Mouse (Mus musculus): ENCODE data around the gene Sec16a. TPM values are rescaled to one million over a fixed set of nuclear protein-coding genes. Genes with fewer than 3 reads are reported as not detected.

Gene Sec16a
- polyA plus RNA-seq, 2 experiments: 47.1 to 62.5 TPM

DNA sequence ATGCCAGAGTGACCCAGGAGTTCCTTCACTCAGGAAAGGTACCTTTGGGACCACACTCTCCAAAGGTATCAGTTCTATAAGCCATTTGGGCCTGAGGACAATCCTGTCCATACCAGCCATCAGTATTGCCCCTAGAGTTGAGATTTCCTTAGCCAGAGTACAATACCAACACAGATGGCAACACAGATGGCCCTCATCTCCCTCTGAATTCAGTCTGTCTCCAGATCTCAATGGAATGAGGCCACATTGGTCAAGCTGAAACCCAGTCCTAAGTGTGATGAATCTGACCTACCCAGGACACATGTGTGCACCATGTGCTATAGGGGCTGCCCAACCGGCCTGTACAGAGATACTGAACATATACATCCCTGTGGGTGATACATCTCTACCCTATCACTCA lies 42.8 kb downstream of the Sec16a start:
- H3K4me1 ChIP-seq (ENCODE audit: control insufficient read depth, insufficient read depth, low read length): peaks cover 6% of the 10 kb centered on the region
- no peak overlapping the region for H3K4me3 ChIP-seq (replicated peaks; ENCODE audit: low read length)
- 72% methylated on average over 1 of the region's 1 CpGs for WGBS
- no peak overlapping the region for H3K27ac ChIP-seq (replicated peaks; ENCODE audit: low read depth, low read length)
- TF ChIP-seq POLR2A (IDR thresholded peaks at IDR 0.05; ENCODE audit: borderline replicate concordance, extremely low read depth, insufficient read depth, insufficient read length): no peak
- no peaks in the 10 kb centered on the region for H3K27me3 ChIP-seq (ENCODE audit: control insufficient read depth, insufficient read depth, low read length)
- peaks cover 61% of the 10 kb centered on the region for H3K36me3 ChIP-seq (ENCODE audit: control insufficient read depth, insufficient read depth, low read length)
- DNase-seq (ENCODE audit: low spot score): no peak
- H3K9me3 ChIP-seq (ENCODE audit: control insufficient read depth, low read length): no peaks in the 10 kb centered on the region
- ATAC-seq (ENCODE audit: low FRiP score, low read depth): no peak
- H3K9ac ChIP-seq (ENCODE audit: low read depth, low read length, severe bottlenecking): no peak overlapping the region
- H3K4me2 ChIP-seq (replicated peaks; ENCODE audit: low read depth, low read length, severe bottlenecking): no peak overlapping the region

DNA sequence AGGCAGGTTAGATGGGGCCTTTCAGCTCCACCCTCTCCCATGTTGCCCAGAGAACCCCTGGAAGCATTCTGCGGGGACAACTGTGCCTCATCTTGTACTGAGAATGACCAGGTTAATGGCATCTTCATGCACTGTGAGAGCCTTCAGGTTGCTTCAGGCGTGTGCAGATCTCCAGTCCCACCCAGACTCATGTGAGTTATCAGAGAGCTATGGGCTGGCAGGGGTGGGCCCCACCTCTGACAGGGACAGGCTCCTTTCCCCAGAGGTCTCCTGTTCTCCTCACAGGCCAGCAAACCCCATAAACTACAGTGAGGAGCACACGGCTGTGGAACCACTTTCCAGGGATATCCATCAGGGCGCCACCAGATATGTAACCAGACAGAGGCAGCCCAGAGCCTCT lies 44.0 kb downstream of the Sec16a start:
- DNase-seq (ENCODE audit: low spot score) (no peak), ATAC-seq (ENCODE audit: low FRiP score, low read depth) (no peak)
- 90% methylated on average over 4 of the region's 4 CpGs for WGBS
- H3K27me3 ChIP-seq (ENCODE audit: control insufficient read depth, insufficient read depth, low read length): no peaks in the 10 kb centered on the region
- H3K9me3 ChIP-seq (ENCODE audit: control insufficient read depth, low read length): no peaks in the 10 kb centered on the region
- no peak overlapping the region for H3K9ac ChIP-seq (ENCODE audit: low read depth, low read length, severe bottlenecking)
- H3K27ac ChIP-seq (replicated peaks; ENCODE audit: low read depth, low read length): no peak overlapping the region
- no peaks in the 10 kb centered on the region for H3K4me1 ChIP-seq (ENCODE audit: control insufficient read depth, insufficient read depth, low read length)
- TF ChIP-seq POLR2A (IDR thresholded peaks at IDR 0.05; ENCODE audit: borderline replicate concordance, extremely low read depth, insufficient read depth, insufficient read length): no peak
- peaks cover 70% of the 10 kb centered on the region for H3K36me3 ChIP-seq (ENCODE audit: control insufficient read depth, insufficient read depth, low read length)
- H3K4me2 ChIP-seq (replicated peaks; ENCODE audit: low read depth, low read length, severe bottlenecking): no peak overlapping the region
- no peak overlapping the region for H3K4me3 ChIP-seq (replicated peaks; ENCODE audit: low read length)

DNA sequence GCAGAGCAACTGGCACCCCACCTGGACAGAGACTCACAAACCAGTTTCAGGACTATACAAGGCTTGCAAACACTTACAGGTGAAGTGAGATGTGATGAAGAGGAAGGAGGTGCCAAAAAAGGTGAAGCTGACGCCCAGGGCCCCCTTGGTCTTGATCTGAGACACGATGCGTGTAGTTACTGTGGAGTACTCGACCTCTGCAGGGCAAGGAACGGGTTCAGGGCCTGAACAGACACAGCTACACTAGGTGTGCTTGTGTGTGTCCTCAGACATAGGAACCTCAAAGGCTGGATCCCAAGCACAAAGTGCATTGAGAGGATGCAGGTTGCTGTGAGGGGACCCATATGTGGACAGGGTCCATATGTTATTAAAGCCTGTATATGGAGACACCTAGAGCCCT lies 44.7 kb downstream of the Sec16a start:
- no peaks in the 10 kb centered on the region for H3K27me3 ChIP-seq (ENCODE audit: control insufficient read depth, insufficient read depth, low read length)
- no peak overlapping the region for H3K27ac ChIP-seq (replicated peaks; ENCODE audit: low read depth, low read length)
- DNase-seq (ENCODE audit: low spot score) (no peak), ATAC-seq (ENCODE audit: low FRiP score, low read depth) (no peak)
- WGBS: 90% methylated on average over 5 of the region's 5 CpGs
- TF ChIP-seq POLR2A (IDR thresholded peaks at IDR 0.05; ENCODE audit: borderline replicate concordance, extremely low read depth, insufficient read depth, insufficient read length): no peak
- no peaks in the 10 kb centered on the region for H3K9me3 ChIP-seq (ENCODE audit: control insufficient read depth, low read length)
- no peak overlapping the region for H3K4me3 ChIP-seq (replicated peaks; ENCODE audit: low read length)
- H3K4me1 ChIP-seq (ENCODE audit: control insufficient read depth, insufficient read depth, low read length): no peaks in the 10 kb centered on the region
- H3K9ac ChIP-seq (ENCODE audit: low read depth, low read length, severe bottlenecking): no peak overlapping the region
- H3K4me2 ChIP-seq (replicated peaks; ENCODE audit: low read depth, low read length, severe bottlenecking): no peak overlapping the region
- peaks cover 76% of the 10 kb centered on the region for H3K36me3 ChIP-seq (ENCODE audit: control insufficient read depth, insufficient read depth, low read length)

DNA sequence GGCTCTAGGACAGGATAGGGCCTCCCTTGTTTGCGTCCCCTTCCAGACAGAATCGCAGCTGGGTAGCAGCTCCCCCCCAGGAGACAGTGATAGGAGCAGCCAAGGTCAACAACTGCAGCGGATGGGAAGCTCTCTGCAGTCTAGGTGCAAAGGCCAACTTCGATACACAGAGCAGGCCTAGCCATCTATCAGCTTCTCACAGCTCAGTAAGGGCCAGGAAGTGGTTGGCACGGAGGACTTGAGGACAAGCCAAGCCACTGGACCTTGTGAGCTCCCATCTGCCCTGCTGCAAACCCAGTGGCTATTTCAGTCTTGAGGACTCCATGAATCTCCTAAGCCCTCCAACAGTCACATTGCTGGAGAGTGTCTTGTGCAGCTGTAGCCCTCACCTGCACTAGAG lies 45.4 kb downstream of the Sec16a start:
- Histone ChIP-seq H3K27ac (replicated peaks; ENCODE audit: low read depth, low read length) (no peak overlapping the region), H3K36me3 (ENCODE audit: control insufficient read depth, insufficient read depth, low read length) (peaks cover 77% of the 10 kb centered on the region), H3K4me2 (replicated peaks; ENCODE audit: low read depth, low read length, severe bottlenecking) (no peak overlapping the region), H3K9me3 (ENCODE audit: control insufficient read depth, low read length) (no peaks in the 10 kb centered on the region), H3K4me1 (ENCODE audit: control insufficient read depth, insufficient read depth, low read length) (no peaks in the 10 kb centered on the region), H3K27me3 (ENCODE audit: control insufficient read depth, insufficient read depth, low read length) (no peaks in the 10 kb centered on the region), H3K4me3 (replicated peaks; ENCODE audit: low read length) (no peak overlapping the region), H3K9ac (ENCODE audit: low read depth, low read length, severe bottlenecking) (no peak overlapping the region)
- DNase-seq (ENCODE audit: low spot score) (no peak), ATAC-seq (ENCODE audit: low FRiP score, low read depth) (no peak)
- 84% methylated on average over 5 of the region's 5 CpGs for WGBS
- no peak for TF ChIP-seq POLR2A (IDR thresholded peaks at IDR 0.05; ENCODE audit: borderline replicate concordance, extremely low read depth, insufficient read depth, insufficient read length)

DNA sequence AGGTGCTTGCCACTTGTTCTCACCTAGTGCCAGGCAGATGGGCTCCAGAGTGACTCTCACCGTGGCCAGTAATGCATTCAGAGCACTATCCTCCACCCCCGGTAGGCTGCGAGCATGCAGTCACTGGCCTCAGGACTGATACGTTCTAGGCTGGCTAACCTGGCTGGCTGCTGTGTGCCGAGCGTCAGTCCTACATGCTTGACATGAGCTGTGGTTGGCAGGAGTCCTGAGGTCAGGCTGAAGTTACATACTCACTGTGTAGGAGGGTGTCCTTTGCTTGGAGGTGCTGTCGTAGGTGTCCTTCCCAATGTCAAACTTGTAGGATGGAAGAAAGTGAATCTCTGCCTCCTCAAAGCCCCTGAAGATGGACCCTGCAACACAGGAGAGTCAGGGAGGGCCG lies 46.0 kb downstream of the Sec16a start:
- Histone ChIP-seq H3K9me3 (ENCODE audit: control insufficient read depth, low read length) (no peaks in the 10 kb centered on the region), H3K9ac (ENCODE audit: low read depth, low read length, severe bottlenecking) (no peak overlapping the region), H3K27ac (replicated peaks; ENCODE audit: low read depth, low read length) (no peak overlapping the region), H3K4me2 (replicated peaks; ENCODE audit: low read depth, low read length, severe bottlenecking) (no peak overlapping the region), H3K4me3 (replicated peaks; ENCODE audit: low read length) (no peak overlapping the region), H3K36me3 (ENCODE audit: control insufficient read depth, insufficient read depth, low read length) (peaks cover 84% of the 10 kb centered on the region), H3K27me3 (ENCODE audit: control insufficient read depth, insufficient read depth, low read length) (no peaks in the 10 kb centered on the region), H3K4me1 (ENCODE audit: control insufficient read depth, insufficient read depth, low read length) (no peaks in the 10 kb centered on the region)
- TF ChIP-seq POLR2A (IDR thresholded peaks at IDR 0.05; ENCODE audit: borderline replicate concordance, extremely low read depth, insufficient read depth, insufficient read length): no peak
- 88% methylated on average over 8 of the region's 8 CpGs for WGBS
- DNase-seq (ENCODE audit: low spot score) (no peak), ATAC-seq (ENCODE audit: low FRiP score, low read depth) (no peak)

DNA sequence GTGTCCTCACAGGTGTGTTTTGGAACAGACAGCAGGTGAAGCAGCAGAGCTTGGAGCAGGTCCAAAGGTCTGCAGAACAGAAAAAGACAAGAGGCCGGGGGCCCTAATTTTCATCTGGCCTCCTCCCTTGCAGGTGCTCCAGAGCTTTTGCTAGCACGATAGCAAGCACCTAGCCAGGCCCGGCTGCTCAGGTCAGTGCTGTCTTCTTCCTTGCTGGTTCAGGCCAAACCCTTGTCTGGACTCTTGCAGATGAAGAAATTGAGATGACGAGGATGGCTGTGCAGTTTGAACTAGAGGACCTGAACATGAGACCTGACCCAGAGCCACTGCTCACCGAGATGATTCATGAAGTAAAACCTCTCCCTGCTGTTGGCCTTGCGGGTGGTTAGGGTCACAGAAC lies 53.4 kb downstream of the Sec16a start:
- TF ChIP-seq POLR2A (IDR thresholded peaks at IDR 0.05; ENCODE audit: borderline replicate concordance, extremely low read depth, insufficient read depth, insufficient read length): no peak
- Histone ChIP-seq H3K27me3 (ENCODE audit: control insufficient read depth, insufficient read depth, low read length) (no peaks in the 10 kb centered on the region), H3K27ac (replicated peaks; ENCODE audit: low read depth, low read length) (no peak overlapping the region), H3K4me1 (ENCODE audit: control insufficient read depth, insufficient read depth, low read length) (peaks cover 10% of the 10 kb centered on the region), H3K36me3 (ENCODE audit: control insufficient read depth, insufficient read depth, low read length) (peaks cover 76% of the 10 kb centered on the region), H3K9me3 (ENCODE audit: control insufficient read depth, low read length) (no peaks in the 10 kb centered on the region), H3K4me2 (replicated peaks; ENCODE audit: low read depth, low read length, severe bottlenecking) (no peak overlapping the region), H3K9ac (ENCODE audit: low read depth, low read length, severe bottlenecking) (no peak overlapping the region), H3K4me3 (replicated peaks; ENCODE audit: low read length) (no peak overlapping the region)
- 85% methylated on average over 6 of the region's 6 CpGs for WGBS
- DNase-seq (ENCODE audit: low spot score): no peak
- no peak for ATAC-seq (ENCODE audit: low FRiP score, low read depth)

Data from limb, embryonic 14.5 days (tissue).